Mouse (Mus musculus) midbrain, embryonic 14.5 days (tissue): ENCODE data around the gene Fkrp. TPM values are rescaled to one million over a fixed set of nuclear protein-coding genes. Genes with fewer than 3 reads are reported as not detected.
A peak's percentile ranks its signal among the peaks of the same experiment; 100 is the strongest.

Experiments used
- ATAC-seq: fragments of 200-750 bp; cut with Nextera tagmentation; 2 replicates; pipeline ENCODE4 v1.8.0; 2017; ENCODE audit warnings: moderate number of reproducible peaks, moderate library complexity; ENCODE audit not compliant: low FRiP score, low TSS enrichment
- DNase-seq: peaks from one replicate; pipeline ENCODE4 v3.0.0-alpha.2; 2015
- H3K27ac ChIP-seq: fragments of 300-500 bp; sonication (generic); replicated peaks from 2 replicates; pipeline ENCODE4 v1.5.1; 2014; ENCODE audit warnings: mild to moderate bottlenecking, low read depth, low read length, moderate library complexity
- H3K27me3 ChIP-seq: fragments of 300-500 bp; sonication (generic); 2 replicates; pipeline ENCODE4 v1.6.1; 2014; ENCODE audit warnings: low read length, control low read depth, mixed read lengths; ENCODE audit not compliant: control insufficient read depth, insufficient read depth
- H3K36me3 ChIP-seq: fragments of 300-500 bp; sonication (generic); 2 replicates; pipeline ENCODE4 v1.6.1; 2014; ENCODE audit warnings: low read length, control low read depth; ENCODE audit not compliant: control insufficient read depth, insufficient read depth
- H3K4me1 ChIP-seq: fragments of 300-500 bp; sonication (generic); 2 replicates; pipeline ENCODE4 v1.6.1; 2014; ENCODE audit warnings: mild to moderate bottlenecking, antibody characterized with exemption, low read length, control low read depth; ENCODE audit not compliant: control insufficient read depth, insufficient read depth
- H3K4me2 ChIP-seq: fragments of 300-500 bp; sonication (generic); 2 replicates; pipeline ENCODE4 v1.6.1; 2014; ENCODE audit warnings: mild to moderate bottlenecking, low read length, moderate library complexity
- H3K4me3 ChIP-seq: fragments of 300-500 bp; sonication (generic); replicated peaks from 2 replicates; pipeline ENCODE4 v1.5.1; 2014; ENCODE audit warnings: low read depth, low read length
- H3K9ac ChIP-seq: fragments of 300-500 bp; sonication (generic); replicated peaks from 2 replicates; pipeline ENCODE4 v1.6.1; 2014; ENCODE audit warnings: mild to moderate bottlenecking, low read length, moderate library complexity
- H3K9me3 ChIP-seq: fragments of 300-500 bp; sonication (generic); 2 replicates; pipeline ENCODE4 v1.6.1; 2016; ENCODE audit warnings: low read length, control low read depth, mixed read lengths; ENCODE audit not compliant: control insufficient read depth
- WGBS: fragments of 180-500 bp; shearing (Covaris S2); extraction: QIAGEN DNeasy Blood & Tissue Kit; methylation state at CpG from one replicate; pipeline ENCODE4 v1.1.7; 2014; 5-methylcytosine and 5-hydroxymethylcytosine counted together
- polyA plus RNA-seq: library from polyadenylated mRNA; unstranded; fragments of >200 nt; fragmentation: Nextera tagmentation; extraction: Ambion mirVana; gene quantifications from 2 replicates; pipeline ENCODE4 v1.2.1, GENCODE M21; 2014

The Fkrp gene
- polyA plus RNA-seq, 1 experiment from 2014 or later = 48.7 TPM

GRCm38 (mm10) chr7:16839427-16840108 lies 23.0 kb upstream of the Fkrp start:
- H3K27ac ChIP-seq = no peak overlapping the region
- H3K4me1 ChIP-seq = peaks cover 12% of the 10 kb centered on the region
- no peak overlapping the region for H3K4me2 ChIP-seq
- WGBS = 94% methylated on average over 12 of the region's 12 CpGs
- ATAC-seq (no peak), DNase-seq (no peak)
- H3K36me3 ChIP-seq = peaks cover 64% of the 10 kb centered on the region
- no peak overlapping the region for H3K4me3 ChIP-seq
- H3K27me3 ChIP-seq = no peaks in the 10 kb centered on the region
- no peak overlapping the region for H3K9ac ChIP-seq
- H3K9me3 ChIP-seq = no peaks in the 10 kb centered on the region

- no peak overlapping the region for H3K9ac ChIP-seq
- H3K4me1 ChIP-seq = peaks cover 6% of the 10 kb centered on the region
- no peak overlapping the region for H3K27ac ChIP-seq
- no peak overlapping the region for H3K4me2 ChIP-seq
- H3K27me3 ChIP-seq = no peaks in the 10 kb centered on the region
- DNase-seq (no peak), ATAC-seq (no peak)
- peaks cover 71% of the 10 kb centered on the region for H3K36me3 ChIP-seq
- H3K9me3 ChIP-seq = no peaks in the 10 kb centered on the region
- 90% methylated on average over 6 of the region's 6 CpGs for WGBS
- no peak overlapping the region for H3K4me3 ChIP-seq
These were observed 22.4 kb upstream of the Fkrp start for GRCm38 (mm10) chr7:16838804-16839426.

- ATAC-seq = no peak
- H3K4me1 ChIP-seq = no peaks in the 10 kb centered on the region
- no peaks in the 10 kb centered on the region for H3K27me3 ChIP-seq
- DNase-seq = no peak
- H3K4me3 ChIP-seq = no peak overlapping the region
- peaks cover 78% of the 10 kb centered on the region for H3K36me3 ChIP-seq
- H3K9ac ChIP-seq = no peak overlapping the region
- H3K27ac ChIP-seq = no peak overlapping the region
- H3K4me2 ChIP-seq = no peak overlapping the region
- WGBS = 96% methylated on average over 18 of the region's 18 CpGs
- H3K9me3 ChIP-seq = no peaks in the 10 kb centered on the region
These were observed 21.6 kb upstream of the Fkrp start for GRCm38 (mm10) chr7:16837916-16838803.

DNA sequence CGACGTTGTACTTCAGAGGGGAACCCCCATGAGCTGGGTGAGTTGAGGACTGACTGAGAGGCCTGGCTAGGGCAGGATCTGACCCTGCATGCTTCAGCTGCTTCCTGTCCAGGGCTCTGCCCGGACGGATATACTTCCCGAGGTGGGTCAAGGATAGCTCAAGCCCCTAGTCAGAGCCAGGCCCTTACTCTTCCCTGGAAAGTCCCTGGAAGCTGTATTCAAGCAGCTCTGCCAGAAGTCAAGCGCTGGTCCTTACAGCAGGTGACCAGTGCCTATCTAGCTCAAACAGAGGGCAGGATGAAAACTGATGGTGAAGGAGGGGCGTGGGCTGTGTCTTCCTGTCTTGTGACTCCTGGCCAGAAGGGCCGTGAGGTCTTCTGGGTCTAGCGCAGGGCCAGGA lies 13.9 kb upstream of the Fkrp start:
- ATAC-seq (no peak), DNase-seq (no peak)
- Histone ChIP-seq H3K36me3 (peaks cover 99% of the 10 kb centered on the region), H3K4me1 (no peaks in the 10 kb centered on the region), H3K4me3 (no peak overlapping the region), H3K27me3 (no peaks in the 10 kb centered on the region), H3K9ac (no peak overlapping the region), H3K27ac (no peak overlapping the region), H3K4me2 (no peak overlapping the region), H3K9me3 (no peaks in the 10 kb centered on the region)
- 89% methylated on average over 9 of the region's 9 CpGs for whole genome bisulfite sequencing

DNA sequence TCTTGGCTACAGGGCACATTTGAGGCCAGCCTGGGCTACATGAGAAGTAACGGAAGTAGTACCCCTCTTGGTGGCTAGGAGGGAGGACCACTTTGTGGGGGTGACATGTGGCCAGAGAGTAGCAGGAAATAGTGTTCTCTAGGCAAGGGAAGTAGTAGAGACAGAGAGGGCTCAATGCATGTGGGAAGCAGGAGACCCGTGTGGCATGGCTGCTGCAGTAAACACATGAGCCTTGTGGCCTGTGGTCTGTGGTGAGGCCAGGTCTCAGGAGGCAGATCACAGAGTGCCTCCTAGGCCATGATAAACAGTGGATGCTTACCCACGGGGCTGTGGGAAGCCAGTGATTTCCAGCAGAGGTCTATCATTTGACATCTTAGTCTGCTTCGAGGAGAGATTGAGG lies 10.7 kb upstream of the Fkrp start:
- peaks cover 99% of the 10 kb centered on the region for H3K36me3 ChIP-seq
- 90% methylated on average over 4 of the region's 4 CpGs for WGBS
- no peak overlapping the region for H3K27ac ChIP-seq
- no peak for ATAC-seq
- no peak for DNase-seq
- H3K27me3 ChIP-seq = no peaks in the 10 kb centered on the region
- no peak overlapping the region for H3K4me2 ChIP-seq
- no peak overlapping the region for H3K4me3 ChIP-seq
- no peak overlapping the region; the same call in 1 of the 2 replicates for H3K9ac ChIP-seq
- H3K9me3 ChIP-seq = no peaks in the 10 kb centered on the region
- H3K4me1 ChIP-seq = no peaks in the 10 kb centered on the region

DNA sequence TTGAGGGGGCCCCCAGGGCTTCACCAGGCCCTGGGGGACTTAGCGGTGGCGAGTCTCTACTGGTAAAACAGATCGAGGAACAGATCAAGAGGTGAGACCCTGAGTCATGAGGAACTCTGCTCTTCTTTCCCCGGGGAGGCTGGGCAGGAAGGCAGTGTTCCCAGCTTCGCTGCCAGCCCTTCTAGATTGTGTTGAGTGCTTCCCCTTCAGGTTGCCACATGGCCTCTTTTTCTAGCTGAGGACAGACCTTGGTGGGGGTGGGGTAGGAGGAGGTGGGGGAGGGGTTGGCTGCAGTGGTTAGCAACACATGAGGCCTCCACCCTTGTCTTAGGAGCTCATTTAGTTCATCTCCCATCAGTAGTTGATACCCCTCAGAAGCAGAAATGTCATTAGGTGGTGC lies 10.0 kb upstream of the Fkrp start:
- H3K36me3 ChIP-seq = peaks cover 92% of the 10 kb centered on the region
- H3K4me1 ChIP-seq = peaks cover 4% of the 10 kb centered on the region; the same call in 1 of the 2 replicates
- DNase-seq = no peak
- no peaks in the 10 kb centered on the region for H3K9me3 ChIP-seq
- no peak overlapping the region for H3K4me2 ChIP-seq
- H3K9ac ChIP-seq = no peak overlapping the region
- WGBS = 86% methylated on average over 5 of the region's 5 CpGs
- no peak for ATAC-seq
- no peaks in the 10 kb centered on the region for H3K27me3 ChIP-seq
- H3K27ac ChIP-seq = no peak overlapping the region
- H3K4me3 ChIP-seq = no peak overlapping the region

DNA sequence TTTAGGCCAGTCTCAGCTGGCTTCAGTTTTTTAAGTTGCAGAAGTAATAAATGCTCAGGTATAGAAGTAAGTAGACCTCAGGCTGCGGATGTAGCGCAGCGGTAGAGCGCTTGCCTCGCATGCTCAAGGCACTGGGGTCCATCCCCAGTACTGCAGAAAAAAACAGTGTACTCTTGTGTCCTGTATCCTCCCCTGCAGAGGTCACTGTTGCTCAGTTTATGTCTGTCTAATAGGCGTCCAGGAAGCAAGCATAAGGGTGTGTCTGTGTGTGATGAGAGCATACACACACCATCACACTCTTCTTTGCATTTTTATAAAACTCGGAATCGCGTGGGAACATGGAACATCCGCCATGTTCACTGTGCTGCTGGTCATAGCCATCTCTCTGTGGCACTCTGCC lies 9.3 kb upstream of the Fkrp start:
- H3K27me3 ChIP-seq = no peaks in the 10 kb centered on the region
- H3K4me1 ChIP-seq = peaks cover 9% of the 10 kb centered on the region; the same call in 1 of the 2 replicates
- no peak overlapping the region for H3K4me2 ChIP-seq
- no peak for ATAC-seq
- no peaks in the 10 kb centered on the region for H3K9me3 ChIP-seq
- peaks cover 84% of the 10 kb centered on the region for H3K36me3 ChIP-seq
- WGBS = 84% methylated on average over 10 of the region's 10 CpGs
- no peak overlapping the region for H3K27ac ChIP-seq
- H3K4me3 ChIP-seq = no peak overlapping the region
- peak; percentile 24 for DNase-seq
- no peak overlapping the region for H3K9ac ChIP-seq

- H3K4me2 ChIP-seq = no peak overlapping the region
- ATAC-seq = no peak
- H3K4me3 ChIP-seq = no peak overlapping the region
- no peak for DNase-seq
- peaks cover 64% of the 10 kb centered on the region for H3K36me3 ChIP-seq
- H3K9ac ChIP-seq = no peak overlapping the region
- no peaks in the 10 kb centered on the region for H3K27me3 ChIP-seq
- peaks cover 27% of the 10 kb centered on the region for H3K4me1 ChIP-seq
- 76% methylated on average over 5 of the region's 5 CpGs for WGBS
- H3K9me3 ChIP-seq = no peaks in the 10 kb centered on the region
- H3K27ac ChIP-seq = no peak overlapping the region
These were observed 7.2 kb upstream of the Fkrp start for GRCm38 (mm10) chr7:16823734-16824133.
